Mouse (Mus musculus): ENCODE measurements around the gene Npnt.

DNA sequence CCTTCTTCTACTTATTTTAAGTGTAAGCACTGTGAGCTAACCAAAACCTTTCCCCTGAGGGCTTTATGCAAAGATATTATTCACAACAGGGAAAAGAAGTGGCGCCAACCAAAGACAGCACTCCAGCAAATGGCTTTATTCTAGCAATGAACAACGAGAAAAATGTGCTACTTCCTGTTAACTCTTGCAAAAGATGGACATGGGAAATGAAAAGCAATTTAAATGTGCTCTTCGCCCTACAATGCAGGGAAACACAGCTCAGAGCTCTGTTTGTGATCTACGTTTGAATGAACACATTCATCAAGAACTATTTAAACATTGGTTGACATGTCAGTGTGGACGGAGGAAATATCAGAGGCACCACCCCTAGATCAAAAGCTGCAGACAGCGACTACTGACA lies 20.2 kb downstream of the Npnt start:
- no peak for TF ChIP-seq USF1 (IDR thresholded peaks at IDR 0.05; ENCODE audit: low read depth)
- TF ChIP-seq MYOG (IDR thresholded peaks at IDR 0.05; ENCODE audit: control insufficient read depth in 1 of 3, insufficient read depth in 1 of 3, insufficient read length in 2 of 3, low read depth in 2 of 3): no peak
- no peak for TF ChIP-seq TCF12 (IDR thresholded peaks at IDR 0.05; ENCODE audit: insufficient read depth, poor library complexity, severe bottlenecking)
